Mouse (Mus musculus) hindbrain, embryonic 15.5 days (tissue): ENCODE results near the gene 3110082I17Rik. TPM values are rescaled to one million over a fixed set of nuclear protein-coding genes. Genes with fewer than 3 reads are reported as not detected.
A peak's percentile ranks its signal among the peaks of the same experiment; 100 is the strongest.

Source experiments
- microRNA counts: library from miRNA; unstranded; fragments of <30 nt; microRNA quantifications from one replicate; lab custom pipeline; 2016
- microRNA-seq: library from miRNA; unstranded; fragments of <30 nt; microRNA quantifications from one replicate; pipeline ENCODE4, GENCODE M21; 2016
- polyA plus RNA-seq: library from polyadenylated mRNA; unstranded; fragments of >200 nt; fragmentation: Nextera tagmentation; extraction: Ambion mirVana; gene quantifications from 2 replicates; pipeline ENCODE4 v1.2.1, GENCODE M21; 2015

3110082I17Rik gene
- polyA plus RNA-seq, 1 experiment from 2014 or later = 17.9 TPM

MicroRNA genes within 50 kb of the gene (microRNA counts, 519-probe panel; counts per million panel counts)
- microRNA mmu-miR-339-3p (lab: Ali Mortazavi, UCI) (not detected), microRNA mmu-miR-339-5p (lab: Ali Mortazavi, UCI) (not detected)

Small RNAs within 50 kb of the gene (microRNA-seq; reads per million reads assigned to microRNA genes)
- gene Mir339 = 321 reads per million, percentile 66 among the genes with 10 or more reads in this experiment

Other genes starting within 250 kb of the 3110082I17Rik start
- 123 and 126 TPM in 2 replicates for gene Get4, start 208.2 kb downstream of the 3110082I17Rik start, polyA plus RNA-seq
- gene Adap1, start 134.9 kb downstream of the 3110082I17Rik start, polyA plus RNA-seq = 124 and 132 TPM in 2 replicates
- 91.9 and 98.8 TPM in 2 replicates for gene Cox19, start 109.1 kb downstream of the 3110082I17Rik start, polyA plus RNA-seq
- gene Cyp2w1, start 107.9 kb downstream of the 3110082I17Rik start, polyA plus RNA-seq = not detected in 2 replicates
- gene Gpr146, start 82.8 kb downstream of the 3110082I17Rik start, polyA plus RNA-seq = 2.6 and 2.9 TPM in 2 replicates
- 0.22 and 0.43 TPM in 2 replicates for gene C130050O18Rik, start 55.2 kb downstream of the 3110082I17Rik start, polyA plus RNA-seq
- gene Gper1, start 37.4 kb downstream of the 3110082I17Rik start, polyA plus RNA-seq = 7.6 and 8.6 TPM in 2 replicates
- 19.7 and 27.1 TPM in 2 replicates for gene Zfand2a, start 24.0 kb upstream of the 3110082I17Rik start, polyA plus RNA-seq
- gene Uncx, start 83.0 kb upstream of the 3110082I17Rik start, polyA plus RNA-seq = 35.9 and 47.3 TPM in 2 replicates